Mouse (Mus musculus) olfactory bulb, adult 2 months (tissue): ENCODE data around the gene Pabpc5.

Source experiments
- CTCF ChIP-seq: fragments of 200-500 bp; IDR thresholded peaks from 2 replicates; pipeline ENCODE4 v1.5.1; 2012; ENCODE audit warnings: low read depth, mild to moderate bottlenecking, low read length, moderate library complexity; ENCODE audit not compliant: insufficient read depth
- POLR2A ChIP-seq: fragments of 200-500 bp; IDR thresholded peaks from 2 replicates; pipeline ENCODE4 v1.6.1; 2012; ENCODE audit warnings: mild to moderate bottlenecking, low read depth, low read length, moderate library complexity; ENCODE audit not compliant: insufficient read depth

DNA sequence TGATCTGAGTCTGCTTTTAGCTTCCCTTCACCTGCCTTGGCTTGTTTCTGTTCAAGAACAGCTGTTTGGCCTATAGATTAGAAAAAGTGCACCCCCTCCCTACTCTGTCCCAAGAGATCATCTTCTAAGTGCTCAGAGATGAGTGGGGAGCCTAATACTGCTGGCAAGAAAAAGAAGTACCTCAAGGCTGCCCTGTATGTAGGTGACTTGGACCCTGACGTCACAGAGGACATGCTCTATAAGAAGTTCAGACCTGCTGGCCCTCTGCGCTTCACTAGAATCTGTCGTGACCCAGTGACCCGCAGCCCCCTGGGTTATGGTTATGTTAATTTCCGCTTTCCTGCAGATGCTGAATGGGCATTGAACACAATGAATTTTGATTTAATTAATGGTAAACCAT is 856 bp downstream of the Pabpc5 start:
- TF ChIP-seq POLR2A (no peak), CTCF (no peak)
